Mouse (Mus musculus) liver, embryonic 11.5 days (tissue): Measurements from ENCODE around the gene Gria3. TPM values are rescaled to one million over a fixed set of nuclear protein-coding genes. Genes with fewer than 3 reads are reported as not detected.

Source experiments
- ATAC-seq: fragments of 200-750 bp; cut with Nextera tagmentation; replicated peaks from 2 replicates; pipeline ENCODE4 v1.8.0; 2017; ENCODE audit warnings: moderate number of reproducible peaks, mild to moderate bottlenecking, moderate TSS enrichment, moderate library complexity; ENCODE audit not compliant: low FRiP score
- DNase-seq: peaks from one replicate; pipeline ENCODE4 v3.0.0-alpha.2; 2017; ENCODE audit warnings: low spot score
- H3K27ac ChIP-seq: fragments of 300-500 bp; sonication (generic); 2 replicates; pipeline ENCODE4 v1.5.1; 2014; ENCODE audit warnings: mild to moderate bottlenecking, low read depth, low read length, control low read depth
- H3K27me3 ChIP-seq: fragments of 300-500 bp; sonication (generic); replicated peaks from 2 replicates; pipeline ENCODE4 v1.6.1; 2014; ENCODE audit warnings: low read length, mixed read lengths; ENCODE audit not compliant: control insufficient read depth, insufficient read depth
- H3K36me3 ChIP-seq: fragments of 300-500 bp; sonication (generic); 2 replicates; pipeline ENCODE4 v1.6.1; 2014; ENCODE audit warnings: mild to moderate bottlenecking, low read length, moderate library complexity, mixed read lengths; ENCODE audit not compliant: control insufficient read depth, insufficient read depth
- H3K4me1 ChIP-seq: fragments of 300-500 bp; sonication (generic); replicated peaks from 2 replicates; pipeline ENCODE4 v1.6.1; 2014; ENCODE audit warnings: low read length, mixed read lengths; ENCODE audit not compliant: control insufficient read depth, insufficient read depth
- H3K4me2 ChIP-seq: fragments of 300-500 bp; sonication (generic); 2 replicates; pipeline ENCODE4 v1.6.1; 2014; ENCODE audit warnings: mild to moderate bottlenecking, control low read depth, moderate library complexity
- H3K4me3 ChIP-seq: fragments of 300-500 bp; sonication (generic); 2 replicates; pipeline ENCODE4 v1.5.1; 2014; ENCODE audit warnings: low read depth, low read length, control low read depth
- H3K9ac ChIP-seq: fragments of 300-500 bp; sonication (generic); 2 replicates; pipeline ENCODE4 v1.6.1; 2014; ENCODE audit warnings: low read depth, low read length, control low read depth
- H3K9me3 ChIP-seq: fragments of 300-500 bp; sonication (generic); 2 replicates; pipeline ENCODE4 v1.6.1; 2016; ENCODE audit warnings: low read length, inconsistent platforms, mixed read lengths; ENCODE audit not compliant: control insufficient read depth
- WGBS: fragments of 180-500 bp; shearing (Covaris S2); extraction: QIAGEN DNeasy Blood & Tissue Kit; methylation state at CpG from one replicate; pipeline ENCODE4 v1.1.7; 2014; 5-methylcytosine and 5-hydroxymethylcytosine counted together
- polyA plus RNA-seq: library from polyadenylated mRNA; unstranded; fragments of >200 nt; fragmentation: Nextera tagmentation; extraction: Ambion mirVana; gene quantifications from 2 replicates; pipeline ENCODE4 v1.2.1, GENCODE M21; 2014

Gria3 gene
- polyA plus RNA-seq, 1 experiment from 2014 or later = 4.0 TPM

GRCm38 (mm10) chrX:41507959-41508358 is 107.3 kb downstream of the Gria3 start:
- Histone ChIP-seq H3K36me3 (no peaks in the 10 kb centered on the region), H3K27ac (no peak overlapping the region), H3K9ac (no peak overlapping the region), H3K27me3 (no peaks in the 10 kb centered on the region), H3K4me3 (no peak overlapping the region), H3K9me3 (no peaks in the 10 kb centered on the region), H3K4me1 (no peaks in the 10 kb centered on the region), H3K4me2 (no peak overlapping the region)
- ATAC-seq (no peak), DNase-seq (no peak)
- WGBS = 55% methylated on average over 1 of the region's 1 CpGs

GRCm38 (mm10) chrX:41514982-41515381 is 114.3 kb downstream of the Gria3 start:
- H3K4me3 ChIP-seq = no peak overlapping the region
- H3K9me3 ChIP-seq = no peaks in the 10 kb centered on the region
- H3K27me3 ChIP-seq = no peaks in the 10 kb centered on the region
- H3K4me2 ChIP-seq = no peak overlapping the region
- no peaks in the 10 kb centered on the region for H3K36me3 ChIP-seq
- H3K27ac ChIP-seq = no peak overlapping the region
- H3K4me1 ChIP-seq = no peaks in the 10 kb centered on the region
- WGBS = 67% methylated on average over 3 of the region's 3 CpGs
- H3K9ac ChIP-seq = no peak overlapping the region
- ATAC-seq (no peak), DNase-seq (no peak)

GRCm38 (mm10) chrX:41532511-41532910 is 131.9 kb downstream of the Gria3 start:
- no peak overlapping the region for H3K27ac ChIP-seq
- H3K4me1 ChIP-seq = no peaks in the 10 kb centered on the region
- 64% methylated on average over 2 of the region's 2 CpGs for WGBS
- no peaks in the 10 kb centered on the region for H3K27me3 ChIP-seq
- H3K36me3 ChIP-seq = no peaks in the 10 kb centered on the region
- ATAC-seq = no peak
- H3K9ac ChIP-seq = no peak overlapping the region
- no peak overlapping the region for H3K4me3 ChIP-seq
- no peak overlapping the region for H3K4me2 ChIP-seq
- DNase-seq = no peak
- H3K9me3 ChIP-seq = no peaks in the 10 kb centered on the region

GRCm38 (mm10) chrX:41535886-41536285 is 135.2 kb downstream of the Gria3 start:
- no peaks in the 10 kb centered on the region for H3K27me3 ChIP-seq
- DNase-seq (no peak), ATAC-seq (no peak)
- H3K27ac ChIP-seq = no peak overlapping the region
- no peak overlapping the region for H3K9ac ChIP-seq
- no peak overlapping the region for H3K4me2 ChIP-seq
- H3K9me3 ChIP-seq = no peaks in the 10 kb centered on the region
- H3K4me3 ChIP-seq = no peak overlapping the region
- H3K36me3 ChIP-seq = no peaks in the 10 kb centered on the region
- 62% methylated on average over 2 of the region's 2 CpGs for WGBS
- no peaks in the 10 kb centered on the region for H3K4me1 ChIP-seq

- Histone ChIP-seq H3K27ac (no peak overlapping the region), H3K4me1 (no peaks in the 10 kb centered on the region), H3K9ac (no peak overlapping the region), H3K4me3 (no peak overlapping the region), H3K9me3 (no peaks in the 10 kb centered on the region), H3K36me3 (no peaks in the 10 kb centered on the region), H3K4me2 (no peak overlapping the region), H3K27me3 (no peaks in the 10 kb centered on the region)
- DNase-seq = no peak
- WGBS = 63% methylated on average over 6 of the region's 6 CpGs
- ATAC-seq = no peak
Observed at GRCm38 (mm10) chrX:41562296-41563060, 161.8 kb downstream of the Gria3 start.

- H3K9me3 ChIP-seq = no peaks in the 10 kb centered on the region
- H3K4me2 ChIP-seq = no peak overlapping the region
- H3K27me3 ChIP-seq = no peaks in the 10 kb centered on the region
- no peaks in the 10 kb centered on the region for H3K36me3 ChIP-seq
- no peak for DNase-seq
- H3K27ac ChIP-seq = no peak overlapping the region
- ATAC-seq = no peak
- no peak overlapping the region for H3K4me3 ChIP-seq
- 80% methylated on average over 2 of the region's 2 CpGs for WGBS
- no peaks in the 10 kb centered on the region for H3K4me1 ChIP-seq
- no peak overlapping the region for H3K9ac ChIP-seq
Observed at GRCm38 (mm10) chrX:41564898-41565297, 164.2 kb downstream of the Gria3 start.

- no peak overlapping the region for H3K4me2 ChIP-seq
- H3K27ac ChIP-seq = no peak overlapping the region
- no peaks in the 10 kb centered on the region for H3K36me3 ChIP-seq
- no peak for DNase-seq
- ATAC-seq = no peak
- H3K9ac ChIP-seq = no peak overlapping the region
- H3K9me3 ChIP-seq = no peaks in the 10 kb centered on the region
- no peak overlapping the region for H3K4me3 ChIP-seq
- WGBS = 68% methylated on average over 1 of the region's 1 CpGs
- H3K27me3 ChIP-seq = no peaks in the 10 kb centered on the region
- no peaks in the 10 kb centered on the region for H3K4me1 ChIP-seq
Observed at GRCm38 (mm10) chrX:41573079-41573478, 172.4 kb downstream of the Gria3 start.

- Histone ChIP-seq H3K4me3 (no peak overlapping the region), H3K4me2 (no peak overlapping the region), H3K36me3 (no peaks in the 10 kb centered on the region), H3K9ac (no peak overlapping the region), H3K4me1 (no peaks in the 10 kb centered on the region), H3K27ac (no peak overlapping the region), H3K9me3 (no peaks in the 10 kb centered on the region), H3K27me3 (no peaks in the 10 kb centered on the region)
- WGBS = 67% methylated on average over 5 of the region's 5 CpGs
- DNase-seq (no peak), ATAC-seq (no peak)
Observed at GRCm38 (mm10) chrX:41578797-41579196, 178.1 kb downstream of the Gria3 start.

GRCm38 (mm10) chrX:41587692-41588091 is 187.0 kb downstream of the Gria3 start:
- 87% methylated on average over 3 of the region's 3 CpGs for WGBS
- H3K4me3 ChIP-seq = no peak overlapping the region
- no peaks in the 10 kb centered on the region for H3K4me1 ChIP-seq
- DNase-seq (no peak), ATAC-seq (no peak)
- H3K9me3 ChIP-seq = no peaks in the 10 kb centered on the region
- no peak overlapping the region for H3K27ac ChIP-seq
- H3K4me2 ChIP-seq = no peak overlapping the region
- H3K9ac ChIP-seq = no peak overlapping the region
- H3K27me3 ChIP-seq = no peaks in the 10 kb centered on the region
- no peaks in the 10 kb centered on the region for H3K36me3 ChIP-seq
